Mouse (Mus musculus) midbrain, embryonic 14.5 days (tissue): ENCODE measurements at regions not wholly inside any gene's neighbourhood (a gene's known extent, or its start where the extent isn't known, plus 50 kb on each side); places are given as distances from the start of the nearest gene placed in this dataset.

Experiments used
- ATAC-seq: fragments of 200-750 bp; cut with Nextera tagmentation; 2 replicates; pipeline ENCODE4 v1.8.0; 2017; ENCODE audit warnings: moderate number of reproducible peaks, moderate library complexity; ENCODE audit not compliant: low FRiP score, low TSS enrichment
- DNase-seq: peaks from one replicate; pipeline ENCODE4 v3.0.0-alpha.2; 2015
- H3K27ac ChIP-seq: fragments of 300-500 bp; sonication (generic); replicated peaks from 2 replicates; pipeline ENCODE4 v1.5.1; 2014; ENCODE audit warnings: mild to moderate bottlenecking, low read depth, low read length, moderate library complexity
- H3K27me3 ChIP-seq: fragments of 300-500 bp; sonication (generic); 2 replicates; pipeline ENCODE4 v1.6.1; 2014; ENCODE audit warnings: low read length, control low read depth, mixed read lengths; ENCODE audit not compliant: control insufficient read depth, insufficient read depth
- H3K36me3 ChIP-seq: fragments of 300-500 bp; sonication (generic); 2 replicates; pipeline ENCODE4 v1.6.1; 2014; ENCODE audit warnings: low read length, control low read depth; ENCODE audit not compliant: control insufficient read depth, insufficient read depth
- H3K4me1 ChIP-seq: fragments of 300-500 bp; sonication (generic); 2 replicates; pipeline ENCODE4 v1.6.1; 2014; ENCODE audit warnings: mild to moderate bottlenecking, antibody characterized with exemption, low read length, control low read depth; ENCODE audit not compliant: control insufficient read depth, insufficient read depth
- H3K4me2 ChIP-seq: fragments of 300-500 bp; sonication (generic); 2 replicates; pipeline ENCODE4 v1.6.1; 2014; ENCODE audit warnings: mild to moderate bottlenecking, low read length, moderate library complexity
- H3K4me3 ChIP-seq: fragments of 300-500 bp; sonication (generic); replicated peaks from 2 replicates; pipeline ENCODE4 v1.5.1; 2014; ENCODE audit warnings: low read depth, low read length
- H3K9ac ChIP-seq: fragments of 300-500 bp; sonication (generic); replicated peaks from 2 replicates; pipeline ENCODE4 v1.6.1; 2014; ENCODE audit warnings: mild to moderate bottlenecking, low read length, moderate library complexity
- H3K9me3 ChIP-seq: fragments of 300-500 bp; sonication (generic); 2 replicates; pipeline ENCODE4 v1.6.1; 2016; ENCODE audit warnings: low read length, control low read depth, mixed read lengths; ENCODE audit not compliant: control insufficient read depth
- WGBS: fragments of 180-500 bp; shearing (Covaris S2); extraction: QIAGEN DNeasy Blood & Tissue Kit; methylation state at CpG from one replicate; pipeline ENCODE4 v1.1.7; 2014; 5-methylcytosine and 5-hydroxymethylcytosine counted together

DNA sequence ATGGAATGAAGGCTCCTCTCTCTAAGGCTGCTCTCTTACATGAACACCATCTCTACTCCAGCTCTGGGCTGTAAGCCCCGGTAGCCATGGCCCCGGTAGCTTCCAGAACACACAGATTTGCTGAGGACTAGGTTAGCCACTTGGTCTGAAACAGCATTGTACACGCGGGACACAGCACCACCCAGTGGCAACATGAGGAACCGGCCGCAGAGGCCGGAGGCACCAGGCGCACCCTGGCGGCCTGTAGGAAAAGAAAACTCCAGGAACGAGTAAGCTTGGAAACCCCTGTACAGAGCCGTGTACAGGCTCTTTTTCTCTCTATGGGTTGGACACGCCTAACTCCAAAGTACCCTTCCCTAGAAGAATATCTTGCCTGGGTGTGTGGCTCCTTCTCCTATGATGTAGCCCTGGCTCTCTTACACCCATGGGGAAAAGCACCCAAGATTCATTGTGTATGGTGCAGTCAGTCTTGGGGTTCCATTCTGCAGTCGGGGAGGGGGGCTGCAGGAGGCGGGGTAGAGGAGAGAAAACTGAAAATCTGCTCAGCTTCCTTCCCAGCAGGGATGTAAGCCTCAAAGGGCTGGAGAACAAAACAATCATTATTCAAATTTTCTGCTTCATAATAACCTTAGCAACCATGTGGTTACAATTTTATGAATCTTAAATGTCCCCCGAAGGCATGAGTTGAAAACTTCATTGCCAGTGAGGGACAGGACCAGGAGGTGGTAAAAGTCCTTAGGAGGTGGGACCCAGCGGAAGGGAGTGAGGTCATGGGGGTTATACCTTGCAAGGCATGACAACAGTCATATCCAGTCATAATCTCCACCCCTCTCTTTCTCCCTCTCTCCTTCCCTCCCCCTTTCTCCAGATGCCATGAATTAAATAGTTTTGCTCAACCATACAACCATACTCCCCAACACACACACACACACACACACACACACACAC is 92.6 kb downstream of the Ier5 start:
- 17% methylated on average over 16 of the region's 16 CpGs for WGBS
- Histone ChIP-seq H3K27ac (no peak overlapping the region), H3K27me3 (no peaks in the 10 kb centered on the region), H3K4me1 (no peaks in the 10 kb centered on the region; the same call in 1 of the 2 replicates), H3K4me2 (no peak overlapping the region), H3K9ac (no peak overlapping the region), H3K36me3 (no peaks in the 10 kb centered on the region), H3K9me3 (no peaks in the 10 kb centered on the region), H3K4me3 (no peak overlapping the region)
- peak; percentile 94 for DNase-seq
- peak; percentile 79 for ATAC-seq

DNA sequence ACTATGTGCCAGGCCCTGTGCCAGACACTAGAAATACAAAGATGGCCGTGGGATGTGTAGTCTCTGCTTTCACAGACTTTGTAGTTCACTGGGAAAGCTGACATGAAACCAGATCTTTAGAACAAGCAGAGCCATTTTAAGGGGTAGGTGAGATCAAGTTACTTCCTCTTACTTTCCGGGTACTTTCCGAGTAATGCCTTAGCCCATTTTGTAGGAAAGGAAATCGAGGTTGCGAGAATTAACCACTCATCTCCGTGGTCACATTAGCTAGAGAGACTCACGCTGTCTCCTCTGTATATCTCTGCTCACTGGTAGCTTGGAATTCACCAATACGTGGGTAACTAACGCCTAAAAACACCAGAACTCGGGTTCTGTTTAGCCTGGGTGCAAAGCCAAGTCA is 93.3 kb downstream of the Ier5 start:
- Histone ChIP-seq H3K27ac (no peak overlapping the region), H3K4me1 (no peaks in the 10 kb centered on the region; the same call in 1 of the 2 replicates), H3K4me2 (no peak overlapping the region), H3K4me3 (no peak overlapping the region), H3K27me3 (no peaks in the 10 kb centered on the region), H3K9ac (no peak overlapping the region), H3K9me3 (no peaks in the 10 kb centered on the region), H3K36me3 (no peaks in the 10 kb centered on the region)
- ATAC-seq (no peak), DNase-seq (no peak)
- 88% methylated on average over 10 of the region's 10 CpGs for WGBS

DNA sequence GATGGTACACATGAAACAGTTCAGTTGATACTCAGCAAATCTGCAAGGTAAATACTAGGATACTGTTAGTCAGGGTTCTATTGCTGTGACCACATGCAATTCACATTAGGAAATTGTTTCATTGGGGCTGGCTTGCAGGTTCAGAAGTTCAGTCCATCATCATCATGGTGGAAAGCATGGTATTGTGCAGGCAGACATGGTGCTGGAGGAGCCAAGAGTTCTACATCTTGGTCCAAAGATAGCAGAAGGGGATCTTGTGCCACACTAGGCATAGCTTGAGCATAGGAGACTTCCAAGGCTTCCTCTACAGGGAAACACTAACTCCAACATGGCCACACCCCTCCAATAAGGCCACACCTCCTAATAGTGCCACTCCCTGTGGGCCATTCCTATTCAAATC is 99.1 kb downstream of the Ier5 start:
- no peak overlapping the region for H3K9ac ChIP-seq
- DNase-seq (no peak), ATAC-seq (no peak)
- peaks cover 10% of the 10 kb centered on the region; the same call in 1 of the 2 replicates for H3K4me1 ChIP-seq
- H3K27ac ChIP-seq = no peak overlapping the region
- no peaks in the 10 kb centered on the region for H3K27me3 ChIP-seq
- H3K9me3 ChIP-seq = no peaks in the 10 kb centered on the region
- H3K4me2 ChIP-seq = no peak overlapping the region
- H3K4me3 ChIP-seq = no peak overlapping the region
- H3K36me3 ChIP-seq = no peaks in the 10 kb centered on the region

GRCm38 (mm10) chr1:154999501-155000131 is 99.8 kb downstream of the Ier5 start:
- Histone ChIP-seq H3K27me3 (no peaks in the 10 kb centered on the region), H3K9me3 (no peaks in the 10 kb centered on the region), H3K36me3 (no peaks in the 10 kb centered on the region), H3K4me1 (peaks cover 10% of the 10 kb centered on the region; the same call in 1 of the 2 replicates), H3K27ac (no peak overlapping the region), H3K4me2 (no peak overlapping the region), H3K9ac (no peak overlapping the region), H3K4me3 (no peak overlapping the region)
- ATAC-seq (no peak), DNase-seq (no peak)
- 74% methylated on average over 9 of the region's 9 CpGs for WGBS

- no peak overlapping the region for H3K27ac ChIP-seq
- no peaks in the 10 kb centered on the region for H3K36me3 ChIP-seq
- no peaks in the 10 kb centered on the region for H3K9me3 ChIP-seq
- DNase-seq = peak; percentile 51
- H3K4me2 ChIP-seq = no peak overlapping the region
- peaks cover 10% of the 10 kb centered on the region; the same call in 1 of the 2 replicates for H3K4me1 ChIP-seq
- no peak overlapping the region for H3K9ac ChIP-seq
- H3K27me3 ChIP-seq = no peaks in the 10 kb centered on the region
- ATAC-seq = no peak
- 66% methylated on average over 9 of the region's 9 CpGs for WGBS
- H3K4me3 ChIP-seq = no peak overlapping the region
These were observed 103.6 kb downstream of the Ier5 start for GRCm38 (mm10) chr1:154995778-154996390.

DNA sequence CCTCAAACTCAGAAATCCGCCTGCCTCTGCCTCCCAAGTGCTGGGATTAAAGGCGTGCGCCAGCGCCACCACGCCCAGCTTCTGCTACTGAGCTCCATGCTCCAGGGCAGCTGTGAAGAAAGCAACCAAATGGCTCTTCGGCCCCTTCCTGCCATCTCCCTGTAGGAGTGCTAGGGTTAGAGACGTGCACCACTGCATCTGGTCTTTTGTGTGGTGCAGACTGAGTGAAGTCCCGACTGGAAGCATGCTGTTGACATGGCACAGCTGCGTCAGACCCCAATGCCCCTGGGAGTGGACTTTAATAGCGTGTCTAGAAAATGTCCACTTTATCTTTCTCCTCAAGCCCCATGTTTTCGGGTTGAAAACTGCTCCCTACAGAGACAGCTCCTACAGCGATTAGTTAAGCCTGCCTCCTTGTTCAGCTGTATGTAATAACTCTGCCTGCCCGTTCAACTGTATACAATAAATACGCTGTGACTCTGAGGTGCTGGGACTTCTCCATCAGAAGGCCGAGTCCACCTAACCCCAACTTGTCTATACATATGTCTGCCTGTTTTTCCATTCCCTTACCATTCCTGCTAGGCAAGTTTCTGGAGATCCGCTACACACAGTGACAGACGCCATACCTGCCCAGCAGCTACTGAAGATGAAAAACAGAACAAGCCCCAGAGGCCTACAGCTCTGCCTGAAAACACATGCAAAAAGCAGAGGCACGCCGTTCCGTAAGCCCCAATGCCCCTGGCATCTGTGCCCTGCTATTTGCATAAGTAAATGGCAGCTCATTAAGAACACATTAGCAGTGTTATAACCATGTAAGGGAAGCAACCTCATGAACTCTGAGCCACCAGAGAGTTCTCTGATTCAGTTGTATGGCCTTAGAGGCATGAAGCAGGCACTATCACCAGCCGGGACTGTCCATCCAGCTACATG is 105.2 kb downstream of the Ier5 start:
- WGBS = 62% methylated on average over 21 of the region's 21 CpGs
- peaks cover 10% of the 10 kb centered on the region; the same call in 1 of the 2 replicates for H3K4me1 ChIP-seq
- no peaks in the 10 kb centered on the region for H3K27me3 ChIP-seq
- H3K9ac ChIP-seq = no peak overlapping the region
- DNase-seq (peak; percentile 60), ATAC-seq (no peak)
- no peak overlapping the region for H3K4me2 ChIP-seq
- H3K9me3 ChIP-seq = no peaks in the 10 kb centered on the region
- H3K4me3 ChIP-seq = no peak overlapping the region
- no peaks in the 10 kb centered on the region for H3K36me3 ChIP-seq
- peak overlapping the region; percentile 42 for H3K27ac ChIP-seq

GRCm38 (mm10) chr1:154983325-154983724 is 99.0 kb upstream of the Cacna1e start:
- no peak for DNase-seq
- Histone ChIP-seq H3K27me3 (no peaks in the 10 kb centered on the region), H3K9me3 (no peaks in the 10 kb centered on the region), H3K4me1 (no peaks in the 10 kb centered on the region), H3K36me3 (no peaks in the 10 kb centered on the region), H3K27ac (no peak overlapping the region), H3K9ac (no peak overlapping the region), H3K4me3 (no peak overlapping the region), H3K4me2 (no peak overlapping the region)
- ATAC-seq = no peak
- WGBS = 80% methylated on average over 7 of the region's 7 CpGs

GRCm38 (mm10) chr1:154982836-154983235 is 98.5 kb upstream of the Cacna1e start:
- no peak overlapping the region for H3K9ac ChIP-seq
- H3K36me3 ChIP-seq = no peaks in the 10 kb centered on the region
- no peak overlapping the region for H3K4me3 ChIP-seq
- H3K27ac ChIP-seq = no peak overlapping the region
- WGBS = 93% methylated on average over 9 of the region's 9 CpGs
- H3K9me3 ChIP-seq = no peaks in the 10 kb centered on the region
- ATAC-seq (no peak), DNase-seq (no peak)
- H3K4me1 ChIP-seq = no peaks in the 10 kb centered on the region
- H3K27me3 ChIP-seq = no peaks in the 10 kb centered on the region
- H3K4me2 ChIP-seq = no peak overlapping the region
